Mouse (Mus musculus) hindbrain, embryonic 12.5 days (tissue): ENCODE measurements at regions not wholly inside any gene's neighbourhood (a gene's known extent, or its start where the extent isn't known, plus 50 kb on each side); places are given as distances from the start of the nearest gene placed in this dataset.
A peak's percentile ranks its signal among the peaks of the same experiment; 100 is the strongest.
"Not testable (repeated sequence)": the region's sequence is repeated elsewhere in the genome, so short reads cannot be mapped to it uniquely, and the experiment has no call there.

Source experiments
- ATAC-seq: fragments of 200-750 bp; cut with Nextera tagmentation; 2 replicates; pipeline ENCODE4 v1.8.0; 2017; ENCODE audit warnings: moderate TSS enrichment; ENCODE audit not compliant: low FRiP score
- H3K27ac ChIP-seq: fragments of 300-500 bp; sonication (generic); 2 replicates; pipeline ENCODE4 v1.5.1; 2016; ENCODE audit warnings: mild to moderate bottlenecking
- H3K27me3 ChIP-seq: fragments of 300-500 bp; sonication (generic); 2 replicates; pipeline ENCODE4 v1.6.1; 2016; ENCODE audit warnings: mild to moderate bottlenecking
- H3K36me3 ChIP-seq: fragments of 300-500 bp; sonication (generic); 2 replicates; pipeline ENCODE4 v1.6.1; 2016; ENCODE audit warnings: mild to moderate bottlenecking
- H3K4me1 ChIP-seq: fragments of 300-500 bp; sonication (generic); 2 replicates; pipeline ENCODE4 v1.6.1; 2016
- H3K4me2 ChIP-seq: fragments of 300-500 bp; sonication (generic); replicated peaks from 2 replicates; pipeline ENCODE4 v1.6.1; 2016; ENCODE audit warnings: mild to moderate bottlenecking
- H3K4me3 ChIP-seq: fragments of 300-500 bp; sonication (generic); 2 replicates; pipeline ENCODE4 v1.5.1; 2016; ENCODE audit warnings: mild to moderate bottlenecking
- H3K9ac ChIP-seq: fragments of 300-500 bp; sonication (generic); 2 replicates; pipeline ENCODE4 v1.6.1; 2016; ENCODE audit warnings: mild to moderate bottlenecking, moderate library complexity
- H3K9me3 ChIP-seq: fragments of 300-500 bp; sonication (generic); replicated peaks from 2 replicates; pipeline ENCODE4 v1.6.1; 2016; ENCODE audit warnings: mild to moderate bottlenecking
- WGBS: fragments of 180-500 bp; shearing (Covaris S2); methylation state at CpG from one replicate; pipeline ENCODE4 v1.1.7; 2016; 5-methylcytosine and 5-hydroxymethylcytosine counted together

DNA sequence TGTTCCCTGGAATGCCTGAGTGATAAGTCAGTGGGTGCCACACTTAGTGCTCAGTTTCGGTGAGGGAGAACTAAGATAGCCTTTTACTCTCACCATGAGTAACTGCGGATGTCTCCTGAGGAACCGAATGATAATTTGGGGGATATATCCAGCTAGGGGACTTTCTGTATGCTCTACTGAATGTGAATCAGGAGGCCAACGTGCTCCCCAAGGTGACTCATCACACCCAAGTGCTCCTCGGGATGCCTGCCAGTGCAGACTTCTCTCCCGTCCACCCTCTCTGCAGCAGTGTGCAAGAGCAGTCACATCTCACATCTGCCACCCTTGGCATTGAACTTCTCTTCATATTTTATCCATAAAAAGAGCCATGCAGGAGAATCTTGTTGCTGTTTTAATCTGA, 94.9 kb upstream of the Dlg1 start:
- Histone ChIP-seq H3K4me3 (no peak overlapping the region), H3K36me3 (no peaks in the 10 kb centered on the region), H3K9ac (no peak overlapping the region), H3K27me3 (no peaks in the 10 kb centered on the region), H3K27ac (no peak overlapping the region), H3K4me2 (no peak overlapping the region), H3K9me3 (no peaks in the 10 kb centered on the region), H3K4me1 (no peaks in the 10 kb centered on the region)
- WGBS: 93% methylated on average over 6 of the region's 6 CpGs
- no peak for ATAC-seq

DNA sequence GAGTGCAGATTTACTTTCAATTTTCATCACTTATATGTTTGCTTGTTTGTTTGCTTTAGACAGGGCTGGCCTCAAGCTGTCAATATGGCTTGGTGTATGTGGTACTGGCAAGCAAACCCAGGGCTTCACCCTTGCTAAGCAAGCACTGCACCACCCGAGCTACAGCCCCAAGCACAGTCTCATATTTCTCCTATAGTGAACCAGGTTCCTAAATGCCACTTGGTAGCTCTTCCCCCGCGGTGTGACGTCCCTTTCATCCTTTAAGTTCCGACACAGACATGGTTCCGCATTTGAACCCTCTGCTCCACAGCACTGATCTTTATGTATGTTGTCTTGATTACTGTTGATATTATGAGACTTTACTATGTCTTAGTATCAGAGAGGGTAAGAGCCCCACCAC, 93.4 kb upstream of the Dlg1 start:
- no peaks in the 10 kb centered on the region for H3K36me3 ChIP-seq
- no peak overlapping the region for H3K4me2 ChIP-seq
- peaks cover 4% of the 10 kb centered on the region; the same call in 1 of the 2 replicates for H3K27me3 ChIP-seq
- WGBS: 78% methylated on average over 6 of the region's 6 CpGs
- H3K4me3 ChIP-seq: no peak overlapping the region
- no peaks in the 10 kb centered on the region for H3K9me3 ChIP-seq
- H3K27ac ChIP-seq: no peak overlapping the region
- no peak for ATAC-seq
- no peak overlapping the region for H3K9ac ChIP-seq
- 0 out of 2 replicates have a peak, but pooled peaks cover 1% of the 10 kb centered on the region for H3K4me1 ChIP-seq

DNA sequence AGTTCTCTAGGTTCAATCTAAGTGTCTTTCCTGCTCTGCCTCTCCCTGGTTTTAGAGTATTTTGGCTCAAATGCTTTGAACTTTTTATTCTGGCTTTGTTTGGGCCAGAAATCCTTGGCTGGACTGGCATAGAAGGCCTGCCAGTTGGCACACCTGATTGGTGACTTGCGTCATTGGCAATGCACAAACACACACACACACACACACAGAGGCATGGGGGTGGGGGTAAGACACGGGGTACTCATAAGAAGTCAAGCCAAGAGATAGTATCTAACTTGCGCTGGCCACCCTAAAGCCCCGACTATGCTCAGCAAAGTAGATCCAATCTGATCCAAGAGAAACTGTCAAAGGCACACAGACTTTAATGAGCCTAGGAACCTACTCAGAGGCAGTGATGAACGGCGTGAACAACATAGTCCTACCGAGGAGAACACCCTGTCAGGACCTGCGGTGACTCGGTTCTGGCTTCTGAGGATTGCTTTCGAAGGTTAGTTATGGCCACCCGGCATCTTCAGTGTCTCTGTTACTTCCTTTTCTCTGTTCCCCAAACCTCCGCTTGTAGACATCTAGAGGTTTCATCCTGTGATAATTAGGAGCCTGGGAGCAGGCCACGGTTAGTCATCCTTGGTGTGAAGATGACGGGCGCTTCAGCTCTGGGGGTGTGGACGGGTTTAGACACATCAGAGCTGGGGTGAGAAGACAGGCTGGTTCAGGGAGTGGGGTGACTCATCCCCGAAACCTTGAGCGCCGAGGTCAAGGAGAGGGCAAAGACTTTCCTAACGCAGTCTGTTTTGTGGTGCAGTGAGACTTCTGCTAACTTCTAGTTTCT, 92.7 kb upstream of the Dlg1 start:
- WGBS: 89% methylated on average over 20 of the region's 20 CpGs
- ATAC-seq: no peak
- H3K27me3 ChIP-seq: peaks cover 4% of the 10 kb centered on the region; the same call in 1 of the 2 replicates
- H3K9ac ChIP-seq: no peak overlapping the region
- H3K4me3 ChIP-seq: no peak overlapping the region
- H3K36me3 ChIP-seq: no peaks in the 10 kb centered on the region
- 0 out of 2 replicates have a peak, but pooled peaks cover 3% of the 10 kb centered on the region for H3K4me1 ChIP-seq
- no peaks in the 10 kb centered on the region for H3K9me3 ChIP-seq
- H3K27ac ChIP-seq: no peak overlapping the region
- no peak overlapping the region for H3K4me2 ChIP-seq

DNA sequence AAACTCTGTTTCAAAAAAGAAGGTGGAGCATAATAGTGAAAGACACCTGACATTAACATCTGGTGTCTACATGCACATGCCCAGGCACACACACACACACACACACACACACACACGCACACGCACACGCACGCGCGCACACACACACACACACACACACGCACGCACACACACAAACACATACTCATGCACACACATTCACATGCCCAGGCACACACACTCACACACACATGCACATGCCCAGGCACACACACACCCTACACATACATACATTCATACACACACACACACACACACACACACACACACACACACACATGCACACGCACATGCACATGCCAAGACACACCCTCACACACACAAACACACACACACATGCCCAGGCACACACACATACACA, 89.4 kb upstream of the Dlg1 start:
- H3K4me1 ChIP-seq: peaks cover 18% of the 10 kb centered on the region
- not testable (repeated sequence) for H3K9ac ChIP-seq, H3K9me3 ChIP-seq, H3K36me3 ChIP-seq, H3K27me3 ChIP-seq, H3K4me2 ChIP-seq, H3K4me3 ChIP-seq, ATAC-seq, H3K27ac ChIP-seq
- WGBS: 88% methylated on average over 9 of the region's 9 CpGs

DNA sequence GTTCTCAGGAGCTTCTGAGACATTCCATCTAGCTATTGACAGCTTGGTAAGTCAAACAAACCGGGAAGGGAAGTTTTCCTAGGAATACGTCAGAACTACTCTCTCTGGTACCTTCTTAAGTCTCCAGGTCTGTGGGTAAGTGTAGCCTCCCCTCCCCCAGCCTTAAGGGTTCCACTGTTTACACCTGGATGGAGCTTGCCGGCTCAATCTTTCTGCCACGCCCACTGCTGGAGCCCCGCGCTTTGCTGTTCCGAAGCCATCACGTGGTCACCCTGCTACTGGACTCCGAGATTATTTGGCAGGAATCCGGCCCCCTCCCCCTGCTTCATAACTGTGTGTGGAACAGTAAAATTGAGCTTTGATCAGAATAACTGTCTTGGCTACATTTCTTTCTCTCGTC, 87.6 kb upstream of the Dlg1 start:
- H3K4me3 ChIP-seq, H3K9me3 ChIP-seq, H3K27me3 ChIP-seq, H3K4me2 ChIP-seq, ATAC-seq, H3K36me3 ChIP-seq, H3K9ac ChIP-seq, H3K27ac ChIP-seq: not testable (repeated sequence)
- peaks cover 18% of the 10 kb centered on the region for H3K4me1 ChIP-seq
- 49% methylated on average over 11 of the region's 11 CpGs for WGBS

DNA sequence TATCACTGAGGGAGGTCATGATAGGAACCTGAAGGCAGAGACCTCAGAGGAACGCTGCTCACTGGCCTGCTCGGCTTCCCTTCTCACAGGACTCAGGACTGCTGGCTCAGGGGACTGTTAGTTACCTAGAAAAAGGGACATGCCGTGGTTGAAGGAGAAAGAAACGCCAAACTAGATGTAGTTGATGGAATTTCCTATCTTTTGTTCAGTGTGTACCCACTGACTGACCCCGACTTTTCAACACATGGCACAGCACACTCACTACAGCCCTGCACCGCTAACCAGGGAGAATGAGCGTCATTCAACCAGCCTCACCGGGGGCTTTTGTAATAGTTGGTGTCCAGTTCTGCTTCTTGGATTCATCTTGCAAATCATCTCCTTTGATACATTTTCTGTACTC, 86.8 kb upstream of the Dlg1 start:
- no peak overlapping the region for H3K4me2 ChIP-seq
- ATAC-seq: no peak
- H3K9me3 ChIP-seq: no peaks in the 10 kb centered on the region
- H3K27ac ChIP-seq: peak overlapping the region; percentile 55
- H3K27me3 ChIP-seq: peaks cover 4% of the 10 kb centered on the region; the same call in 1 of the 2 replicates
- H3K4me1 ChIP-seq: peaks cover 18% of the 10 kb centered on the region
- 33% methylated on average over 8 of the region's 8 CpGs for WGBS
- H3K4me3 ChIP-seq: no peak overlapping the region
- H3K9ac ChIP-seq: no peak overlapping the region
- no peaks in the 10 kb centered on the region for H3K36me3 ChIP-seq

DNA sequence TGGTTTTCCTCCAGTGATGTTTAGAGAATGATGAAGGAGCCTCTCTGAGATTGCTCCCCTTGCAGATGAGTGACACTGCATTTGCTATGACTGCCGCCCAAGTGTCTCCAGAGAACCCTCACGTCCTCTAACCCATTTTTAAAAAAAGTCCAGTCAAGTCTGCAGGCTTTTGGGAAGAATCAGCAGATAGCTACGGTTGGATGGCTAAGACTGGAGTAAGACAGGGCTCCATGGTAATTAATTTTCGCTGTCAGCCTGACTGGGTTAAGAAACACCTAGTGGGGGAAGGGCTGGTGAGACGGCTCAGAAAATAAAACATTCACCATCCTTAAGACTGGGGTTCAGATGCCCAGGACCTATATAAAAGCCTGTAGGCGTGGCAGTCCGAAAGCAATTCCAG, 85.9 kb upstream of the Dlg1 start:
- Histone ChIP-seq H3K4me1 (peaks cover 18% of the 10 kb centered on the region), H3K27me3 (peaks cover 4% of the 10 kb centered on the region; the same call in 1 of the 2 replicates), H3K27ac (0 out of 2 replicates have a peak overlapping the region, but pooled peaks have one; percentile 32), H3K4me3 (no peak overlapping the region), H3K36me3 (no peaks in the 10 kb centered on the region), H3K4me2 (no peak overlapping the region), H3K9me3 (no peaks in the 10 kb centered on the region), H3K9ac (no peak overlapping the region)
- ATAC-seq: no peak
- 54% methylated on average over 7 of the region's 7 CpGs for WGBS

DNA sequence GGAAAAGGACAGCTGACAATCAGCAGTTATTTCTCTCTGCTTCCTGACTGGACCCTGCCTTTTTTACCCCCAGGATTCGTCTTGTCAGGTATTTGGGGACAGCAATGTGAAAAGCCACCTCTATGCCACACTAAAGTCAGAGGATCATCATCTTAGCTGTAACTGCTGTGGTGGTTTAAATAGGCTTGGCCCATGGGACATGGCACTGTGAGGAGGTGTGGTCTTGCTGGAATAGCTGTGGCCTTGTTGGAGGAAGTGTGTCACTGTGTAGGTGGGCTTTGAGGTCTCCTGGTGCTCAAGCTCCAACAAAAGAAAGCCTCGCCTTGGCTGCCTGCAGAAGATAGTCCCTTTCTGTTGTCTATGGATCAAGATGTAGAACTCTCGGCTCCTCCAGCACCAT, 83.9 kb upstream of the Dlg1 start:
- no peaks in the 10 kb centered on the region for H3K36me3 ChIP-seq
- no peak for ATAC-seq
- 0 out of 2 replicates have a peak, but pooled peaks cover under 1% of the 10 kb centered on the region for H3K27me3 ChIP-seq
- H3K27ac ChIP-seq: no peak overlapping the region
- H3K4me3 ChIP-seq: no peak overlapping the region
- H3K9me3 ChIP-seq: no peaks in the 10 kb centered on the region
- H3K9ac ChIP-seq: no peak overlapping the region
- no peak overlapping the region for H3K4me2 ChIP-seq
- 88% methylated on average over 3 of the region's 3 CpGs for WGBS
- peaks cover 18% of the 10 kb centered on the region for H3K4me1 ChIP-seq

DNA sequence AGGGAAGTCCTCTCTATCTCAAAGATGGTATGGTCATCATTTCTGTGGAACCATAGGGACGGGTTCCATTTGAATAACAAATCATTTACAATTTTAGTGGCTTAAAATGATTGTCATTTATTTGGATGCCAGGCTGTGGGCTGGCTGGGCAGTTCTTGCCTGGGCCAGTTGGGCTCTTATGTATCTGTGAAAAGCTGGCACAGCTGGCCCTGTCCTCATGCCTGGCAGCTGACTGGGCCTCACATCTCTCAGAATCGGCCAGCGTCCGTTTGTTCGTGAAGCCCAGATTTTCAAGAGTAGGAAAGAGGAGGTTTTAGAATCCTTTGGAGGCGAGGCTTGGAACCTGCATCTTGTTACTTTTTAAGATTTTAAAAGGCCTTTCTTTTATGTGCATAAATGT, 82.5 kb upstream of the Dlg1 start:
- peaks cover 15% of the 10 kb centered on the region for H3K4me1 ChIP-seq
- no peak overlapping the region for H3K27ac ChIP-seq
- H3K27me3 ChIP-seq: no peaks in the 10 kb centered on the region
- no peak overlapping the region for H3K4me2 ChIP-seq
- no peak overlapping the region for H3K9ac ChIP-seq
- WGBS: 95% methylated on average over 6 of the region's 6 CpGs
- no peak for ATAC-seq
- H3K36me3 ChIP-seq: no peaks in the 10 kb centered on the region
- no peak overlapping the region for H3K4me3 ChIP-seq
- H3K9me3 ChIP-seq: no peaks in the 10 kb centered on the region

DNA sequence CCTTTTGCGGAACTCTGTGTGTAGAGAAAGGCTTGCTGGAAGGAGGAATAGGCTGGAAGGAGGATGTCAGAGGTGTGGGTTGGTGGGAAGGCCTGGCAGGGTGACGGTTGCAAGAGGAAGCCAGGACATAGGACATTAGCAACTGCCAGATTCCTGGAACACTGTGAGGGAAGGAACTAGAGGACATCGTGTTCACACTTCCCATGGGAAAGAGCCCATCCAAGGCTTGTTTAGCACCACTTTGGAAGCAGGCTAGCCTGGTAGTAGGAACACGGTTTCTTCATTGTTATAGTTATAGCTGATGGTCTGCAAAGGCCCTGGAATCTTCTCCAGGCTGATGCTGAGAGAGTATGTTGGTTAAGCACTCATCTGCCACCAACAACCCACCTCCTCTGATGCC, 80.4 kb upstream of the Dlg1 start:
- Histone ChIP-seq H3K9me3 (no peaks in the 10 kb centered on the region), H3K4me3 (no peak overlapping the region), H3K4me2 (no peak overlapping the region), H3K27ac (no peak overlapping the region), H3K4me1 (no peaks in the 10 kb centered on the region), H3K27me3 (no peaks in the 10 kb centered on the region), H3K9ac (no peak overlapping the region), H3K36me3 (no peaks in the 10 kb centered on the region)
- WGBS: 85% methylated on average over 4 of the region's 4 CpGs
- no peak for ATAC-seq

DNA sequence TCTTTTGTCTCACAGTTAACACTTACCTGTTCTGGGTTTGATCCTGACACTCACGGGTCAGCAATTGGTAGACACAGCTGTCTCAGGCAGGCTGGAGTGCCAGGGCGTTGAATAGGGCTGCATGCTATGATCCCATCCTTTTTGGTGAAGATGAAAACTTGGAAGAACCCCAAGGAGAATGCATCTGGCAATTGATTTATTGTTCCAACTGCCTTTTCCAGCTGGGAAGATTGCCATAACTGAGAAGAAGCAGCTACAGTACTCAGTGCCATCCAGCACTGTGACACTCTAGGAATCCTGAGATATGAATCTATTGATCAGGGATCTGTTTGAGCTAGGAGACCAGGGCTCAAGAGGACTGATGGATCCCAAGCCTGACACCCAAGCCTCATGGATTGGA, 79.6 kb upstream of the Dlg1 start:
- H3K27me3 ChIP-seq: no peaks in the 10 kb centered on the region
- H3K27ac ChIP-seq: no peak overlapping the region
- 97% methylated on average over 2 of the region's 2 CpGs for WGBS
- H3K4me2 ChIP-seq: no peak overlapping the region
- H3K36me3 ChIP-seq: no peaks in the 10 kb centered on the region
- no peak overlapping the region for H3K4me3 ChIP-seq
- no peaks in the 10 kb centered on the region for H3K9me3 ChIP-seq
- no peaks in the 10 kb centered on the region for H3K4me1 ChIP-seq
- no peak overlapping the region for H3K9ac ChIP-seq
- ATAC-seq: no peak

DNA sequence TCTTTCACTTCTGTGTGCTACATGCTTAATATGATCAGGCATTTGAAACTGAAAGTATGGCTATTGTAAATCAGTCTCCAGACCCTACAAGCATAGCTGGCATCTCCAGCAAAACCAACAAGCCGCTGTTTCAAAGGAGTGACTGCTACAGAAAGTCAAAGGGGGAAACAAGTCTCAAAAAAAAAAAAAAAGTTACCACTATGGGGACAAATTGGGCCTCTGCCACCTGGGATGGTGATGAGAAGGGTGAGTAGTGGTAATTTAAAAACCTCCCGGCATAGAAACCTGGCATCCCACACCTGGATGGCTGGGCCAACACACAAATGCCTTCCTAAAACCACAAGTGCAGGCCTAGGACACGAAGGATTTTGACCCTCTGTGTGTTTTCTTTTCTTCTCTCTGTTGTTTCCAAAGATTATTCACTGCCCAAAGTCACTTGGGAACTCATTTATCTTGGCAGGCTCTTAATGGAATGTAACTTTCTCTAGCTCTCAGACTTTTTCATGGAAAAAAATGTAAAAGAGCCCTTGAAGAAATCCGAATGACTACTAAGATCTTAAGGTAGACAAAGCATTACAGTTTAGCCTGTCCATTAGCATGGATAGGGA, 78.9 kb upstream of the Dlg1 start:
- H3K4me3 ChIP-seq: no peak overlapping the region
- peaks cover 6% of the 10 kb centered on the region for H3K4me1 ChIP-seq
- no peaks in the 10 kb centered on the region for H3K36me3 ChIP-seq
- WGBS: 73% methylated on average over 4 of the region's 4 CpGs
- no peak overlapping the region for H3K9ac ChIP-seq
- no peak for ATAC-seq
- H3K27me3 ChIP-seq: no peaks in the 10 kb centered on the region
- no peak overlapping the region for H3K4me2 ChIP-seq
- no peak overlapping the region for H3K27ac ChIP-seq
- no peaks in the 10 kb centered on the region for H3K9me3 ChIP-seq

DNA sequence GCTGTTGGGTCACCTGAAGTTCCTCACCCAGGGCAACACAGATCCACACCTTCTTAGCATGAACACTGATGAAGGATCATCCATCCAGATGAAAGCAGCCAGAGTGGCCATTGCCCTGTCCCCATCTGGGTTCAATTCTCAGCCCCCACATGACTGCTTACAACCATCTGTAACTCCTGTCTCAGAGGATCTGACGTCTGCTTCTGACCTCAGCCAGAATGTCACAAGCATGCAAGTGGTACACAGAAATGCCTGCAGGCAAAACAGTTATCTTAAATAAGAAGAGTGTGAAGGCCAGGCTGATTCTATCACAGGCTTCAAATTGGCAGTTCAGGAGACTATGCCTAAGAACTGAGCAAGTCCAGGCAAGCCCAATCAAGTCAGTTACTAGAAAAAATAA, 76.2 kb upstream of the Dlg1 start:
- H3K27ac ChIP-seq: no peak overlapping the region
- peaks cover 17% of the 10 kb centered on the region for H3K4me1 ChIP-seq
- no peaks in the 10 kb centered on the region for H3K36me3 ChIP-seq
- whole genome bisulfite sequencing: 53% methylated on average over 1 of the region's 1 CpGs
- H3K9ac ChIP-seq: no peak overlapping the region
- H3K9me3 ChIP-seq: no peaks in the 10 kb centered on the region
- no peaks in the 10 kb centered on the region for H3K27me3 ChIP-seq
- H3K4me2 ChIP-seq: no peak overlapping the region
- no peak for ATAC-seq
- no peak overlapping the region for H3K4me3 ChIP-seq
